Mouse (Mus musculus): ENCODE results near the gene Atf3.

Gene Atf3

DNA sequence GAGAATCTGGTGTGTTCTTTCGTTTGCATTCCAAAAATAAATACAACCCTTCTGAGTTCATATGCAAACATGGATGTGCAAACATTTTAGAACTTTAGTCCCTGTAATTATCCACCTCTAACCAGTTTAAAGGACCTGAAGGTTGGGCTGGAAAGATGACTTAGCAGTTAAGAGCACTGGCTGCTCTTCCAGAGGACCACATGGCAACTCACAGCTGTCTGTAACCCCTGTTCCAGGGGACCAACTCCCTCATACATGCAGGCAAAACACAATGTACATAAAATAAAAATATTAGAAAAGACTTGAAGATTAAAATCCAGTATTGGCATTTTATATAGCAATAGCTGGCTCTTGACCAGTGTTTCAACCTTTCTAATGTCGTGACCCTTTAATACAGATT lies 7.9 kb upstream of the Atf3 start:
- no peak for DNase-seq

DNA sequence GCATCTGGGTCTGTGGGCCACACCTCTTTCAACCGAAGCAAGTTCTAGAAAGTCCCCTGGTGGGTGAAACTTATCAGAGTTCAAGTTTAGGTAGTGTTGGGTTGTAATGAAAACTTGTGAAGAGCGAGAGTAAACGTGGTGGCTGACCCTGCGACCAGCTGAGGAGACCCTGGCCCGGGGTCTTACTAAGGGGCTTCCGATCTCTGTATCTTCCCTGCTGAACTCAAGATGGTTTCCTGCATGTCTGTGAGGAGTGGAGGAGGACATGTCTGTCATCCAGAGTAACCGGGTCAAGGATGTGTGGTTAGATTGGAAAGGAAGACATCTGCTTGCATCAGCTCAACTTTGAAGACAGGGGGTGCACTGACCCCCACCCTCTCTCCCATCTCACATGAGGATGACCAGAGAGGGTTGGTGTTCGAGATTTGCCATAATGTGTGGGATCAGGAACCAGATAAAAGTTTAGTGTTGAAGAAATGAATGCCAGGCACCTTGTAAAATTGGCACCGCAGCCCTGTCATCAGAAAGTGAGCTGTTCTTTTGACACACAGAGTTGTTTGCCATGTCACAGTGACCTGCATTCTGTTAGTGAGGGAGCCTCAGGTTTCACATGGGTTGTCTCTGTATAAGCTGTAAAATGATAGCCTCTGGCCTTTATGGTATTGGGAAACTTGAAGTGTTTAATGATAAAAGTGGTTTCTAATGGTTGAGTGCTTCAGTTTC lies 7.3 kb upstream of the Atf3 start:
- no peak for DNase-seq

DNA sequence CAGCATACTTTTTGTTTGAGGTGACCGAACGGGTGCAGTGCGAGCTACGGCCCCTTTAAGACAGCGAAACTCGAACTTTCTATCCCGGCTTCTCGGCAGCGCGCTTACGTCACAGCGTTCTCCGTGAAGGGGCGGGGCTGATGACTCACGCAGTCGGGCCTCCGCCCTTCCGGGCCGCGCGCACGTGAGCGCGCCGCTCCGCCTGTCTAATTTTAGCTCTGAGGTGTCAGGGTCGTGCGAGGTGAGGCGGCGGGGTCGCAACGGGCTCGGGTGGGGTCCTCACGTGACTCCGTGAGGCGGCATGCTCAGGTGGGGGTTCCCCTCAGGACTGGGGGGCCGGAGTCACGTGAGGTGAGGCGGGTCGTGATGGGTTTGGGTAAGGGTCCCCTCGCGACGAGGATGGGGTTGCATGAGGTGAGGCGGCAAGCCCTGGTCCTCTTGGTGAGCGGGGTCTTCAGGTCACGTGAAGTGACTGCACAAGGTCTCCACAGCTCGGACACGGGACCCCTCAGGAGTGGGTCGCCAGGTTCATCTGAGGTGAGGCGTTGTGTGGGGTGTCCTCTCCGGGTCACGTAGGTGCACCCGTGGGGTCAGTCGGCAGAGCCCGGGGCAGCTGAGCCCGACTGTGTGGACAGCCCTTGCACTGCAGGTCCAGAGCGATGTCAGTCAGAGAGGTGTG lies 6.6 kb upstream of the Atf3 start:
- peak; percentile 94 to 95 for DNase-seq

DNA sequence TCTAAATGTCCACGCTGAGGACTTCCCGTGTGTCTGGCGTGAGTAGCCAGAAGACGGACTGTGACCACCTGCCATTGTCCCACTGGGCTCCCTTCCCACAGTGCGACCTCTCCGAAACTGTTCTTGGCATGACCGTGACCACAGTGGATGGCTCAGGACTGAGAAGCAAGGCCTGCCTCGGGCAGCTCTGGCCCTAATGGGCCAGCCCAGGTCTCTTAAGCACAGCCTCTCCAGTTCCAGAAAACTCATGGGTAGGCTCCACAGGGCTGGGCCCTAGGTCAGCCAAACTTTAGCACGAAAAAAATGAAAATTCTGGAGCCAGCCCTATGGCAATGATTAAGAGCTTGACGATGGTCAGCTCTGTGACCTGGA lies 6.1 kb upstream of the Atf3 start:
- no peak for DNase-seq

DNA sequence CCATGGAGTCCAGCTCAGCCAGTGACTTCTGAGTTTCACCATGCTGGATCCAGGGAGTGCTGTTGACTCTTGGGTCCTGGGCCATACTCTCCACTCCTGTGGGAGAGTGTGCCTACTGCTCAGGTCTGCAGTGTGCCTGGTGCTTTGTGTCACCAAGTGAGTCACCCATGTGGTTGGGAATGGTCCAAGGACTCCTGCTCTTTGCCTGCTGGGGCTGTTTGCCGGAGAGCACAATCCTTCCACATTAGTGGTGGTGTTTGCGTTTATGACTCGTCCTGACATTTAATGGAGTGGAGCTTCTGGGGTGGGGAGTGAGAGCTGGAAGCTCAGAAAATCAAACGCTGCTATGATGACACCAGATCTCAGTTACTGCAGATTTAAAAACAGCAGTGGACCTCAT lies 4.2 kb upstream of the Atf3 start:
- no peak for DNase-seq

DNA sequence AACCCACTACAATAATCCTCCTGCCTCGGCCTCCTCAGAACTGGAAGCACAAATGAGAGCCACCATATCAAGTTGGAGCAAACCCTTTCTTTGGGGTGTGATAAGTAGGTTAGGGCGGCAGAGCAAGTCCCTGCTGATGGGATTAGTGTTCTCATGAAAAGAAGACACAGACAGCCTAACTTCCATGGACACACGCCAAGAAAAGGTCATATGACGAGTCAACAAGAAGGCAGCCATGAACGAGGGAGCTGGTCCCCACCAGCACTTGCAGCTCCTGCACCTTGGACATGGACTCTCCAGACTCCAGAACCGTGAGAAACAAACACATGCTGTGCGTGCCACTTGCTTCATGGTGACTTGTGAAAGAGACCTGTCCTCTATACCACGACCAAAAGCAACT lies 2.7 kb upstream of the Atf3 start:
- DNase-seq: no peak

DNA sequence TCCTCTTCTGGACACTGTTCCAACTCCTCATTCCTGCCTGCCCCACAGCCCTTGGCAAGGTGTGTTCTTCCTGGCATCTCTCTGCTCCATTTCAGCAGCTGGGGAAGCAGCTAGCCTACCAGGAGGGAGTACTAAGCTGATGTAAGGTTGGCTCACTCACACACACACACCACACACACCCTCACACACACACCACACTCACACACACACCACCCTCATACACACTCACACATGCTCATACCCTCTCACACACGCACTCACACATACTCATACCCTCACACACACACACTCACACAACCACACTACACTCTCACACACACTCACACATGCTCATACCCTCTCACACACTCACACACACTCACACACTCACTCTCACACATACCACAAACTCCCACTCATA lies 1.9 kb upstream of the Atf3 start:
- no peak for DNase-seq

DNA sequence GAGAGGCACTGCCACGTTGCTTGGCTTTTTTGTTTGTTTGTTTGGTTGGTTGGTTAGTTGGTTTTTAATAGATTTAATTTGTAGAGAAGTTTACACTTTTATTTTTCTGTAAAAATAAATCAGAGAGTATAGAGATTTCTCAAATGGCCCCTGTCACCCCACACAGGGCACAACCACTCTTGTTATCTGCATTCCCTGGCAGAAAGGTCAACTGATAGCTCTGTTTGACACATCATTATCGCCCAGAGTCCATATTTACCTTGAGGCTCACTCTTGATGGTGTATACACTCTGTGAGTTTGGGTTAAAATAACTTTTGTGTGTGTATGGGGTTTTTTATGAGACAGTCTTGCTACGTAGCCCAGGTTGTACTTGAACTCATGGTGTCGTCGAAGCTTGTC lies 744 bp upstream of the Atf3 start:
- DNase-seq: no peak

DNA sequence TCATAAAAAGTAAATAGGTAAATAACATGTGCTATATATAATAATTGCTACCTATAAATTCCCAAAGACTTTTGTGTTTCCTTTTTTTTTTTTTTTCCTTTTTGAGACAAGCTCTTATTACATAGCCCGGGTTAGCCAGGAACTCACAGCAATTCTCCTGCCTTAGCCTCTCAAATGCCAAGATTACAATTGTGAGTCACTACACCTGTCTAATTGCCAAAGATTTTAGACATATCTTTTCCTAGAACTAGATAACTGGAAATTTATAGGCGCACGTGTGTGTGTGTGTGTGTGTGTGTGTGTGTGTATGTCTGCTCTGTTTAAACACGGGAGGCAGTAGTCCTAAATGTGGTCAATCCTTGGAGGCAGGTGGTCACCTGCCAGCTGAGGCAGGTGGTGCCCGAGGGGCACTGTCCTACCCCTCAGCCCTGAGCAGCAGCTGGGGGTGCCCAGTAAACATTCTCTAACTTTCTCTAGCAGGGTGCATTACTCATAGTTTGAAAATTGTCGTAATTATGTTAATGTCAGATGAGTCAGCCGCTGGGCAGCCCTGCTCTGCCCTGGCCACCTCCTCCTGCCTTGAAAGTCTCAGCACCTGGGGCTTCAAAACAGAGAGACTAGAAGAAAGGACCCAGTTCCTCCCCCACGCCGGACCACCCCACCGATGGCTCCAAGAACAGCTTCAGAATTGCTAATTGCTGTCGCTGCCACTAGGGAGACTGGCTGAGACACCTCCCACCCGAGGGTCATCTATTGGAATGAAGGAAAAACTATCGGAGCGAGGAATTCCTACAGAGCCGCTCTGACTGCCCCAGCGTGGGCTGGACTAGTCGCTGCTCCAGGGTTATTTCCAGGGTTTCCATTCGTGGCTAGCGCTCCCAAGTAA lies 1.8 kb downstream of the Atf3 start:
- no peak for DNase-seq

DNA sequence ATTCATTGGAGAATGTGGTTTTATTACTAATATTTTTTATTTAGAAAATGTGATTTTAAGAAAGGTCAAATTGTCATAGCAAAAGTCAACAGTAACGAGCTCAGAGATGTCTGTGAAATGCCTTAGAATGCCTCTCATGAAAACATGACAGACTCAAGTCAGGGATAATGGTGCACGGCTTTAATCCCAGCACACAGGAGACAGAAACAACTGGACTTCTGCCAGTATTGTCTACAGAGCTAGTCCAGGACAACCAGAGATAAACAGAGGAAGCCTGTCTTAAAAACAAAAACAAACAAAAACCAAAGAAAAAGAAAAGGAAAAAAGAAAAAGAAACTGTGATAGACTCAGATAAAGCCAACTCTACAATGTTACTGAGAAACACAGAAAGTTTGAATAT lies 6.7 kb downstream of the Atf3 start:
- DNase-seq: no peak

DNA sequence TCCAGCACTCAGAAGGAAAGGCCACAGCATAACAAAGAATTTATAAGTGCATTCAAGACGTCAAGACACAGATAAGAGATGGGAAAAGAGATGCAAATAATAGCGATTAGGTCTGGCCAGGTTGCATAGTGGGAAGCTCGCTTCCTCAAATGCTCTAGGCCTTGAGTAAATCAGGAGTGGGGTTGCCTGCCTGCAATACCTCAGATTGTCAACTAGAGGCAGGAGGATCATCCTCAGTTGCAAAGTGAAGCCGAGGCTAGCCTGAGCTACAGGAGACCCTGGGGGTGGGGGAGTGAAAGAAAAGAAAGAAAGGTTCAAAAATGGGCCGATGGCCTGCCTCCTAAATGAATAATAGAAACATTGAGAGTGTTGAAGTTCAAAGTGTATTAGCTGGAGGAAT lies 12.0 kb downstream of the Atf3 start:
- DNase-seq: no peak

DNA sequence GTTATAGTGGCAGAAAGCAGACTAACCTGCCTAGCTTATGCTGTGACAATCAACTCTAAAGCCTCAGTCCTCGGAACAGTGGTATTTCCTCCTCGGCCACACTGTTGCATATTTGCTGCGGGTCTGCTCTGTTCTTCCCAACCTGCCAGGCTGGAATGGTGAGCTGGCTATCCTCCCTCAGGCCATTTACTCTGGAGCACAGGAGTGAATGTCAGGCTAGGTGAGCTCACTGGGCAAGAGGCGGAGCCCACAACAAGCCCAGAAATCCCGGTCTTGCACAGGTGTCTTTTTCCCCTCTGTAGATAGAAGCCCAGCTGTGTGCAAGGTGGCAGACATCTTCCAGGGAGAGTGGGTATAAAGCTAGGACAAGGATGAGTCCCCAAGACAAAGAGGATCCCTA lies 13.0 kb downstream of the Atf3 start:
- DNase-seq: no peak

DNA sequence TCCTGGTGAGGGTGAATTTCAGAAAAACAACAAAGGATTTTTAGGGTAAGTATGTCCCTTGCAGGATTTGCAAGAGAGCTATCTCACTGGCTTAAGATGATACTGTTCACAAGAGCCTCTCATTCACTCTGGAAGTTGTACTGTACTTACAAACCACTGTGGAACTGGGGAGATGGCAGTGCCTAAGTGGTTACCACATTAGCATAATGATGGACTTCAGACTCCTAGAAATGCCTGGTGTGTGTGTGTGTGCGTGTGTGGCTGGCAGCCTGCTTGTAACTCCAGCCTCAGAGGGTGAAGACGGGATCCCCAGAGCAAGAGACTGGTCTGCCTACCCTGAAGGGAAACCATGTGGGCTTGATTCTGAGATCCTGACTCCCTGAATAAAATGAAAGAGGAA lies 14.3 kb downstream of the Atf3 start:
- no peak for DNase-seq

DNA sequence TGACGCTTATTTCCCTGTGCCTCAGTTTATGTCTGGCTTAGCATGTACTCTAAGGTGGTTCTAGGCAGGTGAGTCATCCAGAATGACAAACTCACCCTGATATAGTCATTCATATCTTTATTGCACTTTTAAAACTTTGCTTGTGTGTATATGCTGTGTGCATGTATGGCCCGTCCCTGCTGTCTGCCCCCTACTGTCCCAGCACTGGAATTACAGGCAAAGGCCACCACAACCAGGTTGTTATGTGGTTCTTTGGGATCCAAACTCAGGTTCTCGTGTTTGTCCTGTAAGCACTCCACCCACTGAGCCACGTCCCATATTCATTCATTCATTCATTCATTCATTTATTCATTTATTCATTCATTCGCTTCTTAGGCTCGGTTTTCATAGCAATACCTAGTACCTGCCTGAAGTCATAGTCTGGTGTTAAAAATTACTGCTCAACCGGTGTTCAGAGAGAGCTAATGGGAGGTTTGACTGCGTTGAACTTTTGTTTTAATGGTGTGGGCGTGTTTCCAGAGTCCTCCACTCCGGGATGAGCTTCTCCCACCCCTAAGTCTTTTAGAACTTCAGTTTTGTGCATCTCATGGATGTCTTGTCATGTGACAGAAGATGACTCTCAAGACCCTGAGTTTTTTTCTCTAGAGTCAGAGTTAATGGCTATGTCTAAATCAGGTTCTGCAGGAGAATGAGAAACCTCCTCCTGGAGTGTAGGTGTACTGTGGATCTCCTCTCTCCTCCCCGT lies 15.5 kb downstream of the Atf3 start:
- no peak for DNase-seq

DNA sequence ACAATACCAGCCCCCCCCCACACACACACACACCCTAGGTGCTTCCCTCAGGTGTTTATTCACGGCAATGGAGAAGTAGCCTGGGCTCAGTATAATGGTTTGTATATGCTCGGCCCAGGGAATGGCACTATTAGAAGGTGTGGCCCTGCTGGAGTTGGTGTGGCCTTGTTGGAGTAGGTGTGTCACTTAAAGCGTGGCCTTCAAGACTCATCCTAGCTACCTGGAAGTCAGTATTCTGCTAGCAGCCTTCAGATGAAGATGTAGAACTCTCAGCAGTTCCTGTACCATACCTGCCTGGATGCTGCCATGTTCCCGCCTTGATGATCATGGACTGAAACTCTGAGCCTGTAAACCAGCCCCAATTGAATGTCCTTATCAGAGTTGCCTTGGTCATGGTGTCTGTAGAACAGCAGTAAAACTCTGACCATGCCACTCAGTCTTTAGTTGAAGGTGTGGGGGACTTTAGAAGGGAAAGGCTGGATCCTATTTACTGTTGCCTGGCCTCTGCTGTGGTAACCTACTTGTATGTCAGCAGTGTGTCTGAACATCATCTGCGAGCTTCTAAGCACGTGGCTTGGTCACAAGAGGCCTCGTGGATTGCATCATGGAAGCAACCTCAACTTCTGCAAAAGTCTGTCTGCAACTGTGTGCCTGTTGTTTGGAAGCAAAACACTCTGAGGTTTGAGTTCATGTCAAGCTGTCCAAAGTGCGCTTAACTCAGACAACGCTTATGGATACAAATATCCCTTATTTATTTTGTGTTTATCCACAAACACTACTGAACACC lies 16.8 kb downstream of the Atf3 start:
- peak; percentile 60 to 62 for DNase-seq

DNA sequence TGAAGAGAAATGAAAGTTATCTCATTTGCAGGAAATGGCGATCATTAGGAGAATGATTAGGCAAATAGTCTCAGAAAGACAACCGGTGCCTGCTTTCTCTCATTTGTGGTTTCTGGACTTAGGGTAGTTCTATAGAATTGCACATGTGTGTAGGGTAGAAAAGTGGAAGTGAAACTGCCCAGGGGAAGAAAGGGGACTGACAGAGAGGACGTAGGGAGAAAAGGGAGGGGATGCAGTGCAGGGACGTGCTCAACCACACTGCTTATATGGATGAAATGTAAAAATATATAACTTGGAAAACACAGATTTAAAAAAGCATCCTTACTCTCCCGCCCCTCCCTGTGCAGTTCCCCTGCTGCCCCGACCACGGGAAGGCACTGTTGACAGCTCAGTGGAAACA lies 19.9 kb downstream of the Atf3 start:
- peak in 1 of 2 experiments; percentile 21 for DNase-seq

DNA sequence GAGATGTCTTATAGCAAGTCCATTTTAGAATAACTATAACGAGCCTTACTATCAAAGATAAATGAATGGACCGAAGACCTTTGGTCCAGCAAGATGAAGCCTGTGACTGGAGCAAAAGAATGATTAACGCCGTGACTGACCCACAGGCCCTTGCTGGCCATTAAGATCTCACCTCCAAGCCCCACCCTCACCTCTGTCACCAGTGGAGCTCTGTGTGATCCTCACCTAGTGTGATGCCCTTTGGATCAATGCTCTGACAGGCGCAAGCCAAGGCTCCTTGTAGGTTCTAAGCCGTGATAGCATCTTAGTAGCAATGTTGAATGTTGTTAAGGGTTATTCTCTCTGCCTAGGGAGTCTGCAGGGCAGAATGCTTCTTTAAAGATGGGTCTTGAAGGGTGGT lies 21.8 kb downstream of the Atf3 start:
- no peak for DNase-seq

DNA sequence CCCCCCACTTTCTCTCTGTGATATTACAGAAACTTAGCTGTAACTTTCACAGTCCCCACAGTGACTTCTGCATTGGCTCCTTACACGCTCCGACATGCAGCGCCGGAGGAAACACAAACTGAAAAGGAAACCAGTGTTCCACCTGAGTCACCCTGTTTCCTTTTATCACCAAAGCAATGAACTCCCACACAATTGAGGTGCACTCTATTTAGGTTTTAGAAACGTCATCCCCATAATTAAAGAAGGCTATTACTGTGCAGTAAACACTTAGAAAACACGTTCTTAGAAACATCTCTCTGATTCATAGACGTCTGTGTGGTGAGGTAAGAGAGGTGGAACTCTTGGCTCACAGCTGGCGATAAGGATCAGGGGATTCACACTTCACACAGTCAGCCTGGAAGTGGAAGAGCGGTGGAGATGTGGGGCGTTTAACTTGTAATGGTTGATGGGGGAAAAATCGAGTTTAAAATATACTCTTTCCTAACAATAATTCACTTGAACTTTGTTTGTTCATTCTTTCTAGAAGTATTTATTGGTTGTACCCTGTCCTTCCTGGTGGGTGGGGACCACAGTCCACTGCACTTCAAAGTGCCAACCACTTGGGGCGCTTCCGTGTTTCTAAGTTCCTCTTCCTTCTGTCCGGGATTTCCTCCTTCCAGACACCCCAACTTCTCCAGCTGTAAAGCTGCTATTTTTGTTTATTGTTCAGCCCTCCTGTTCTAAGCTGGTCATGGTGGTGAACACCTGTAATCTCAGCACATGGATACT lies 24.0 kb downstream of the Atf3 start:
- DNase-seq: peak; percentile 56 to 66

DNA sequence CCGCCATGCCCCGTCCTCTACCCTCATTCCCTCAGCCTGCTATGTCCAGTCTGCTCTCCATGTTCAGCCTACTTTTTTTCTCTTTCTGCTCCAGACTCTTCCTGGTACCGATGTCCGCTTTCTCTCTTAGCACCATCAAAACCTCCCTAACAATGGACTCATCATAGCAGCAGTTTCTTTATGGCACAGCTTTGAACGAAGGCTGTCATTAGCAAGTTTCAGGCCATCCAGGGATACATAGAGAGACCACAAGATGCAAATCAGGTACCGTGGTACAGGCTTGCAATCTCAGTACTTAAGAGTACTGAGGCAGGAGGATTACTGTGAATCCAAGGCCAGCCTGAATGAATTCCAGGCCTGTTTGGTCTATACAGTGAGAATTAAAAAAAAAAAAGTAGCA lies 25.1 kb downstream of the Atf3 start:
- DNase-seq: peak in 1 of 2 experiments; percentile 0

DNA sequence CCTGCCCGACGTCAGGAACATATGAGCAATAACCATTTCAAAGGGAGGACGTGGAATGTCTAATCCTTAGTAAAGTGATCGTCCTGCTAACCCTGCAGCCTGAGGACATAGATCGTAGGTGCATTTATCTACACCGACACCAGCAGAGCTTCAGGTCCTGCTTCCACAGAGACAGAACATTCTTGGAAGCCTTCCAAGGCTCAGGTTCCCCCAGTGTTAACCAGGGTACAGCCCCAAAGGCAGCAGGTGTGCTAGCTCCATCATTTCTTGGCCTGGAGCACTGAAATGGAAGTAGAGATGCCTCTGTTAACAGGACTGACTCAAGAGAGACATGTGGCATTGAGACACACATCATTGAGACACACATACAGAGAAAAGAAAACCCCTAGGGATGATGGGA lies 25.6 kb downstream of the Atf3 start:
- DNase-seq: peak in 1 of 2 experiments; percentile 8

DNA sequence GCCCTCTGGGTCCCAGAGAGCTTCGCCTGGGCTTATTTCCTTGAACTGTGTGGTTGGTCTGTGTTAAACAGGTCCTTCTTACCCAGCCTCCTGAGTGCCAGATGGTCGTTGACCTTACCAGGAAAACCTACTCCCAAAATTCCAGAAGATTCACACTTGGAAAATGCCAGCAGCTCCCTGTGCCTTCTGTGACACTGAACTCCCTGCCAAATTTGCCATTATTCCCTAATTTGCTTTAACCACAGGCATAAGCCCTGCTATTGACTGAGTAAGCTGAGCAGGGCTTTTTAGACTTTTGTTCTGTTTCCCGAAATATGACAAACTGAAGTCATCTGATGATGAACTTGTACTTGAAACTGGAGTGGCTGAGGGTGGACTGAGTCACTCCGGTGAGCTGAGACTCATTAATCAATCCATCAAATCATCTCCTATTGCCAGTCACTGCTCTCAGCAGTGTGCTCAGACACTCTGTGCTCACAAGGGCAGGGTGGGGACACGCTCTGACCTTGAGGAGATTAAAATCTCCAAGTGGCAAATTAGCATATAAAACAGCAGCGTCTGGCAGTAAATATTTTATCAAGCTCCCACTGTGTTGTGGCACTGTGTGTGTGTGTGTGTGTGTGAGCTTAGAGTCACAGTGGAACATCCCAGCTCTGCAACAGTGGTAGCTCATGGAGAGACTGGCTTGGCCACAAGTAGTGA lies 28.0 kb downstream of the Atf3 start:
- DNase-seq: peak in 1 of 2 experiments; percentile 7

Measured in lung, postnatal 4 days (tissue).